Mouse (Mus musculus) kidney, adult 8-10 months (tissue): ENCODE results near the gene Hsd17b11.

Experiments
- DNase-seq, 2 experiments: peaks; one replicate each; pipeline ENCODE4 v3.0.0; 2022

Hsd17b11 gene

GRCm38 (mm10) chr5:104021597-104022378, at the start of gene Hsd17b11:
TSS of gene Hsd17b11 (minus strand) at chr5:104021919.
- peak; percentile 91 to 92 for DNase-seq

GRCm38 (mm10) chr5:104071048-104071447, 49.3 kb upstream of the Hsd17b11 start:
- DNase-seq = no peak

DNA sequence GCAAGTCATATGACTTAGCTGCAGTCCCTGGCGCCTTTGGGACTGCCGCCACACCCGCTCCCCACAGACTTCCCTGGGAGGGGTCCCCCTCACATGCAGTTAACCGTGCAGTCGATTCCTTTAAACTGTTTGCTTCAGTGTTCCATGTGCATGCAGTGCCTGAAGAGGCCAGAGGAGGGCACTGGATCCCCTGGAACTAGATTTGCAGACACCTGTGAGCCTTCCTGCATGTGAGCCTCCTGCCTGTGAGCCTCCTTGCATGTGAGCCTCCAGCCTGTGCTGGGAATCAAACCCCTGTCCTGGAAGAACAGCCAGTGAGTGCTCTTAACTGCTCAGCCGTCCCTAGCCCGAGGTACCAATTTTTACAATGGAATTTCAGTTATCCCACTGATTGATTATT, 47.0 kb upstream of the Hsd17b11 start:
- no peak for DNase-seq

DNA sequence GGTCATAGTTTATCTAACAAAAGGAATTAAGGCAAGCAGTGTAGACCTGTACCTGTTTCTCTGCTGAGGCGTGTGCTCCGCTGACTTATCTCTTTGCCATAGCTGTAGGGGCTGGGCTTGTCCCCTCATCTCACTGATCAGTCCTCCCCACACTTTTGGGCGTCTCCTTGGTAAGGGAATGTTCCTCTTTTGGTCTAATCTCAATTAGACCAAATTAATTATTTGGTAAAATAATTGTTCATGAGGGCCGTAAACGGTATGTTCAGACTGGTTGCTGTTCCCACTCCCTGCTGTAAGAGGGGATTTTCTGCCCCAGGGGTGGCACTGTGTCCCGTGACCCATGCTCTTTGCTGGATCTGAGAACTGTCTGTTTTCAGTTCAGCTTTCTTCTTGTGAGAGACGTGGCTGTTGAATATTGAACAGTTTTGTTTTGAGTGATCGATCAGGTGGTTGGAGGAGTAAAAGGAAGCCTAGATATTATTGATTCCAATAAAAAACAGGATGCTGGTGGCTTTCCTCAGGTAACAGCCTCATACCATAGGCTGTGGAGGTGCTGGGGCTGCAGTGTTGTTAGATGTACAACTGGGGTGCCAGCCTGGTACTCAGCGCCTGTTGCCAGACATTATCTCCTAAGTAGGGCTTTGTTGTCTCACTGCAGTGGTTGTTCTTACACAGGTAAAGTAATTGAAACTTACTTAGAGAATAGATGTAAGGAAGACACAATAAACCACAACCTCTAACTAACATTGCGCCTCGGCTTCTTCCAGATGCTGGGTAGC, 41.2 kb upstream of the Hsd17b11 start:
- no peak for DNase-seq

- no peak for DNase-seq
Measured at GRCm38 (mm10) chr5:104061936-104062772, 40.4 kb upstream of the Hsd17b11 start.

GRCm38 (mm10) chr5:104060429-104060828, 38.7 kb upstream of the Hsd17b11 start:
- no peak for DNase-seq

GRCm38 (mm10) chr5:104059628-104060027, 37.9 kb upstream of the Hsd17b11 start:
- DNase-seq = no peak

DNA sequence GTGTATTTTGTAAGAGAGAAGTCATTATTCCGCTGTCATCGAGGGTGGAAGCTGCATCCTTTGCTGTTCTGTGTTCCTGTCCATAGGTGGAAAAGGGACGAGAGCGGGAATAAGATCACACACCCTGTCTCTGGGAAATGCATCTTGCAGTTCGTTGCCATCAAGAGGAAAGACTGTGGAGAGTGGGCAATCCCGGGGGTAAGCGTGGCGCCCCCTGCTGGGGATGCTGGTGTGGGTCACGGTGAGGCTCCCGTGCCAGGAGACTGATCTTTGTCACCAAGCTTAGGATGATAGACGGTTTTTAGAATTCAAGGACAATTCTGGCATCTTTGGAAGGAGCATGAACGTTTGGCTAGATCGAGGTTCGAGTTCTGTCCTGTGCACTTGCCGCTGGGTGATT, 36.3 kb upstream of the Hsd17b11 start:
- peak in 1 of 2 experiments; percentile 51 for DNase-seq

DNA sequence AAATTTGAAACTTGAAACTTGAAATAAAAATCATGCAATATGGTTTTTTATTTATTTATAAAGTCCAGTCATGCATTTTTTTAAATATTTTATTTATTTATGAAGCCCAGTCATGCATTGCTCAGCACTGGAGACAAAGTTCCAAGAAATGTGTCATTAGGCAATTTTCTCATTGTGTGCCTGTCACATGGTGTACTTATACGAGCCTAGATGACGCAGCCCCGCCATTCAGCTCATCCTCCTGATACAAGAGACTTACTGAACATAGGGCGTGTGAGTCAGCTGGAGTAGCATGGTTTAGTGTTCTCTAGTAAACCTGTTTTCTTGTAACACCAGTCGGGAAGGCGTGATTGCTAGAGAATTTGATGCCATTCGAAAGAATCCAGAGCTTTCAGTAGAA, 34.6 kb upstream of the Hsd17b11 start:
- no peak for DNase-seq

- no peak for DNase-seq
Measured at GRCm38 (mm10) chr5:104055816-104056215, 34.1 kb upstream of the Hsd17b11 start.

- no peak for DNase-seq
Measured at GRCm38 (mm10) chr5:104054938-104055337, 33.2 kb upstream of the Hsd17b11 start.

- no peak for DNase-seq
Measured at GRCm38 (mm10) chr5:104052956-104053355, 31.2 kb upstream of the Hsd17b11 start.

DNA sequence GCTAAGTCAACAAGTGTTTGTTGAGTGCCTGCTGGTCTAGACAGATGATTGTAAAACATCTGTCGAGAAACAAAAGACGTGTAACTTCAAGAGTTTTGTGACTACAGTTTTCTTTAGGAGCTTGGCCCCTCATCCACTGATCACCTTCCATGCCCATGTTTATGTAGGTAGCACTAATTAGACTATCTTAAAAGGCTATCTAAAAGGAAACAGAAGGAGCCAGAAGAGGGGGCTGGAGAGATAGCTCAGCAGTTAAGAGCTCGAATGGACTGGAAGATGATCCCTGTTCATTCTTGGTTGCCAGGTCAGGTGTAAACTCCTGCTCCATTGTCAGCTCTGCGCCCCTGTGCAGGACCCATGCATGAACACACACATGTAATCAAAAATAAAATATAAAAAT, 26.4 kb upstream of the Hsd17b11 start:
- no peak for DNase-seq

DNA sequence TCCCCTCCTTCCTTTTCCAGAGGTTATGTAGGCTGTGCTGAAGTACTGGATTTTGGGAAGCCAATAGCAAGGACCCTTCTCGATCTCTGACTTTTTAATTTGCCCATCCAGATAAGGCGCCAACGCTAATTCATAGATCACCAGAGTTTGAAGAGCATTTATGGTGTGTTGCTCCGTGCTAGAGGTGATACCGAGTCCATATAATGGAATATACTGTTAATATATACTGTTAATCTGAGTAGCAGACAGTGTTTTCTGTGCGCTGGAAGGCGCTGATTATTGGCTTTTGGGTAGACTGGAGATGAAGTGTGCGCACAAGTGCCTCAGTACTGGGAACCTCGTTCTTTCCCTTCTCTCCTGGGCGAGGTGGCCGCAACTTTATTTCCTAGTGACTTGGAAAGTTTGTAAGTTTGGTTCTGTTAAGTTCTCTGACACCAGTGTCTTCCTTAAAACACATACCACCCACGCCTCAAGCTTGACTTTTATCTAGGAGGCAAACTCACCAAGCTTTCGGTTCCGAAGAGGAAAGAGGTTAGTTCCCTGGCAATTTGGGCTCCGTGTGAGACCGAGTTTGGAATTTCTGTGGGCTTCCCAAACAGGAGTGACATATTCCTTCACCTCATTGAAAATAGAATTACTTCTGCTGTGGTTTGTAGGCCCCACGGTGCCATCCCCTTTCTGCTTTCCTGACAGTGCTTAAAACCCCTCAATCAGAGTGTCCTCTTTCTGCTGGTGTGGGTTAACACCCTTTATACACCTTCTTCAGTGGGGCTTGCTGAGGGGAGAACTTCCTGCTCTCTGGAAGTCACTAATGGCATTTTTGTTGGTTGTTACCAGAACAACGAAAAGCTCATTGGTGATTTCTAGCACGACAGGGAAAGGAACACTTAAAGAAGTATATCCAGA, 25.7 kb upstream of the Hsd17b11 start:
- no peak for DNase-seq

GRCm38 (mm10) chr5:104046256-104047199, 24.8 kb upstream of the Hsd17b11 start, which contains the start of gene Nudt9:
TSS of gene Nudt9 (plus strand) at chr5:104046306.
- DNase-seq = peak; percentile 98

- no peak for DNase-seq
Measured at GRCm38 (mm10) chr5:104043704-104044103, 22.0 kb upstream of the Hsd17b11 start.

GRCm38 (mm10) chr5:104042906-104043305, 21.2 kb upstream of the Hsd17b11 start:
- DNase-seq = no peak

- DNase-seq = peak; percentile 45 to 81
Measured at GRCm38 (mm10) chr5:104039154-104039932, 17.6 kb upstream of the Hsd17b11 start.

DNA sequence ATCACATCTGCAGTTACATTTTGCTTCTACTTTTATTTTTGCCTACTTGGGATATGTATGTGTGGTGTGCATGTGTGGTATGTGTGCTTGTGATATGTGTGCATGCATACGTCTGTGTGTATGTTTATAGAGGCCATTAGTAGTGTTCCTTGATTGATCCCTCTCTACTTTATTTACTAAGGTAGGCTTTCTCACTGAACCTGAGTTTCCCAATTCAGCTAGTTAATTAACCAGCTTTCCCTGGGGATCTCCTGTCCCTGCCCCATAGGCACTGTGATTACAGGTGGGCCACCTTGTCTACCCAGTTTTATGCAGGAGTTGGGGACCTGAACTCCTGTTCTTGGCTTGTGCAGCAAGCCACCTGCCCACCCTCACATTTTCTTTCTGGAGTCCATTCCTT, 15.0 kb upstream of the Hsd17b11 start:
- DNase-seq = no peak

- no peak for DNase-seq
Measured at GRCm38 (mm10) chr5:104035824-104036223, 14.1 kb upstream of the Hsd17b11 start.
